Mouse (Mus musculus) CH12.LX (cell line): ENCODE measurements around the gene Scmh1. TPM values are rescaled to one million over a fixed set of nuclear protein-coding genes. Genes with fewer than 3 reads are reported as not detected.
A peak's percentile ranks its signal among the peaks of the same experiment; 100 is the strongest.

Experiments
- DNase-seq: peaks from one replicate; pipeline ENCODE4 v3.0.0-alpha.2; 2013; ENCODE audit errors: extremely low read depth
- H3K27ac ChIP-seq: 2 replicates; pipeline ENCODE4 v1.5.1; 2012; ENCODE audit warnings: low read depth, mild to moderate bottlenecking, control low read depth, moderate library complexity; ENCODE audit not compliant: insufficient read depth
- H3K27me3 ChIP-seq: replicated peaks from 2 replicates; pipeline ENCODE3; 2012; ENCODE audit warnings: inconsistent platforms
- H3K36me3 ChIP-seq, 2 experiments: replicated peaks in 1 of 2; 2 replicates each; pipeline versions ENCODE3 to v1.6.1; 2012; ENCODE audit warnings: inconsistent platforms in 1 of 2, low read length in 1 of 2, mild to moderate bottlenecking in 1 of 2, mixed read lengths in 1 of 2, moderate library complexity in 1 of 2; ENCODE audit not compliant: control insufficient read depth in 1 of 2, insufficient read depth in 1 of 2
- H3K4me1 ChIP-seq, 2 experiments: 2 replicates each; pipeline ENCODE4 v1.6.1; 2012; ENCODE audit warnings: inconsistent platforms in 1 of 2, moderate library complexity in 1 of 2; ENCODE audit not compliant: insufficient read depth in 2 of 2, control insufficient read depth in 1 of 2
- H3K4me2 ChIP-seq: 2 replicates; pipeline ENCODE4 v1.6.1; 2012; ENCODE audit warnings: low read depth, mild to moderate bottlenecking, control low read depth; ENCODE audit not compliant: poor library complexity, insufficient read depth, severe bottlenecking
- H3K4me3 ChIP-seq, 3 experiments: fragments of 150-350 bp in 1 of 3; sonication (generic) in 1 of 3; replicated peaks in 1 of 3; 2 replicates each; pipeline versions ENCODE3 to v1.5.1; 2011 to 2012; ENCODE audit warnings: low read depth in 2 of 3, low read length in 2 of 3, mild to moderate bottlenecking in 2 of 3, moderate library complexity in 2 of 3, control low read depth in 1 of 3, improper control_type of control experiment in 1 of 3, inconsistent platforms in 1 of 3, mixed read lengths in 1 of 3; ENCODE audit not compliant: poor library complexity in 1 of 3
- H3K79me2 ChIP-seq: replicated peaks from 2 replicates; pipeline ENCODE4 v1.6.1; 2012; ENCODE audit warnings: mild to moderate bottlenecking, moderate library complexity; ENCODE audit not compliant: control insufficient read depth, poor library complexity, insufficient read depth, severe bottlenecking; ENCODE audit errors: extremely low read depth
- H3K9ac ChIP-seq: 2 replicates; pipeline ENCODE4 v1.6.1; 2012; ENCODE audit warnings: low read depth, mild to moderate bottlenecking, control low read depth, moderate library complexity; ENCODE audit not compliant: insufficient read depth
- H3K9me3 ChIP-seq: replicated peaks from 2 replicates; pipeline ENCODE3; 2012; ENCODE audit warnings: low read length, inconsistent platforms, mixed read lengths
- CHD1 ChIP-seq: IDR thresholded peaks from 2 replicates; pipeline ENCODE4 v1.6.1; 2012; ENCODE audit warnings: low read depth, low read length, improper control_type of control experiment, inconsistent platforms
- CHD2 ChIP-seq: IDR thresholded peaks from 2 replicates; pipeline ENCODE4 v1.6.1; 2011; ENCODE audit warnings: low read length, improper control_type of control experiment
- CTCF ChIP-seq, 2 experiments: IDR thresholded peaks in 1 of 2; conservative IDR thresholded peaks in 1 of 2; 2 replicates each; pipeline ENCODE4 v1.5.1; 2011 to 2012; ENCODE audit warnings: low read depth in 2 of 2, low read length in 2 of 2, improper control_type of control experiment in 1 of 2, inconsistent platforms in 1 of 2, mild to moderate bottlenecking in 1 of 2, moderate library complexity in 1 of 2
- EP300 ChIP-seq: IDR thresholded peaks from 2 replicates; pipeline ENCODE4 v1.6.1; 2011; ENCODE audit warnings: low read length, improper control_type of control experiment
- GABPA ChIP-seq: IDR thresholded peaks from 2 replicates; pipeline ENCODE4 v1.6.1; 2012; ENCODE audit warnings: low read depth, low read length, improper control_type of control experiment, inconsistent platforms; ENCODE audit not compliant: insufficient replicate concordance
- IRF4 ChIP-seq: IDR thresholded peaks from 2 replicates; pipeline ENCODE4 v1.6.1; 2014; ENCODE audit warnings: low read depth, mild to moderate bottlenecking, inconsistent platforms, low read length, improper control_type of control experiment
- MAFK ChIP-seq: IDR thresholded peaks from 2 replicates; pipeline ENCODE4 v1.6.1; 2011; ENCODE audit warnings: low read length, improper control_type of control experiment; ENCODE audit not compliant: insufficient replicate concordance
- MAX ChIP-seq: IDR thresholded peaks from 2 replicates; pipeline ENCODE4 v1.6.1; 2011; ENCODE audit warnings: low read length, improper control_type of control experiment
- MYC ChIP-seq: IDR thresholded peaks from 2 replicates; pipeline ENCODE4 v1.6.1; 2011; ENCODE audit warnings: low read depth, mild to moderate bottlenecking, improper control_type of control experiment, low read length
- PAX5 ChIP-seq: IDR thresholded peaks from 2 replicates; pipeline ENCODE4 v1.6.1; 2012; ENCODE audit warnings: low read length, inconsistent platforms, mixed read lengths
- SIN3A ChIP-seq: IDR thresholded peaks from 2 replicates; pipeline ENCODE4 v1.6.1; 2012; ENCODE audit warnings: low read length, improper control_type of control experiment, inconsistent platforms
- SMC3 ChIP-seq: IDR thresholded peaks from 2 replicates; pipeline ENCODE4 v1.6.1; 2011; ENCODE audit warnings: low read depth, low read length, improper control_type of control experiment
- TBP ChIP-seq: conservative IDR thresholded peaks from 2 replicates; pipeline ENCODE4 v1.6.1; 2011; ENCODE audit warnings: low read depth, low read length, improper control_type of control experiment
- ZC3H11A ChIP-seq: IDR thresholded peaks from 2 replicates; pipeline ENCODE4 v1.6.1; 2012; ENCODE audit warnings: low read depth, mild to moderate bottlenecking, inconsistent platforms, low read length, improper control_type of control experiment
- ZKSCAN1 ChIP-seq: IDR thresholded peaks from 2 replicates; pipeline ENCODE4 v1.6.1; 2012; ENCODE audit warnings: low read depth, inconsistent platforms, low read length, improper control_type of control experiment, borderline replicate concordance
- ZMIZ1 ChIP-seq: IDR thresholded peaks from 2 replicates; pipeline ENCODE4 v1.6.1; 2012; ENCODE audit warnings: low read depth, mild to moderate bottlenecking, inconsistent platforms, low read length, improper control_type of control experiment
- dilution Hi-C: fragments of 300-500 bp; cut with MboI; formaldehyde crosslinking; loops from 2 replicates; pipeline ENCODE4 v1.14.3; 2020; ENCODE audit warnings: low sequenced_read_pairs; ENCODE audit not compliant: extremely low pct_unique_long_range_greater_than_20kb, extremely low pct_ligation_motif_present
- in situ Hi-C: fragments of 300-500 bp; cut with MboI; formaldehyde crosslinking; loops from 3 replicates; pipeline ENCODE4 v1.14.3; 2019; ENCODE audit warnings: low sequenced_read_pairs, low pct_ligation_motif_present, low pct_unique_long_range_greater_than_20kb, mixed read lengths
- polyA plus RNA-seq: library from polyadenylated mRNA; unstranded; fragments of >175 nt; gene quantifications from 2 replicates; pipeline ENCODE4 v1.2.1, GENCODE M21; 2012; ENCODE audit warnings: low read depth; ENCODE audit not compliant: insufficient read length
- total RNA-seq, 2 experiments: library from RNA; depleted of rRNA; stranded (reverse); fragments of 300-350 nt in 1 of 2; fragments of >200 nt in 1 of 2; gene quantifications; 2 replicates each; pipeline ENCODE4 v1.2.3; 2012 to 2014

Gene Scmh1
- total and polyA plus RNA-seq, 3 experiments = 3.2 to 24.0 (median 3.5) TPM

DNA sequence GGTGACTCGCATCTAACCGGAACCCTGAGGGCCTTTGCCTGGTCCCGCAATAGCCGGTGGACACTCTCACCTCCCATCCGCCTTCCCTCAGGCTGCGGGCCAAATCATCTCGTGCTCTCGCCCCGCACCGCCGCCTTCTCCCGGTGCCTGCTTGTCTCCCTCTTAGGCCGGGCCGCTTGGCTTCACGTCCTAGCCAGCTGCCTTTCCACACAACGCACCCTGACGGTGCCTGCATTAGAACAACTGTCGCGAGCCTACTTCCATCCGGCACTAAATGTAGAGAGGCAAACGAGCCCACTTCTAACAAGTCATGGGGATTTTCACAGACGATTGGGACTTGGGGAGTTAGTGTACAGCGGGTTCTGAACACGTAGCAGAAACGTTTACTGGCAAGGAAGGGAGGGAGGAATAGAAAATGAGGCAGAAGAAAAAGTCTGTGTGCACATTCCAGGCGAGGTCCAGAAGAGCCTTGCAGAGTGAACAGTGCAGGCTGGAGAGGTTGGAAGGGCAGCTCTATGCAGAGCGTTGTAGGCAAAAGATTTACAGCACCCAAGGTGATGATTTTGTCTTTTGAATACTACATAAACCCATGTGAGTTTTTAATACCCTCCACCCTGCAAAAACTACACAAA is 165.5 kb downstream of the Scmh1 start:
- in situ Hi-C loops = no loop called here
- H3K4me1 ChIP-seq = peaks cover 0 to 36% of the 10 kb centered on the region in 2 experiments; a peak in 2 of 4 replicates

DNA sequence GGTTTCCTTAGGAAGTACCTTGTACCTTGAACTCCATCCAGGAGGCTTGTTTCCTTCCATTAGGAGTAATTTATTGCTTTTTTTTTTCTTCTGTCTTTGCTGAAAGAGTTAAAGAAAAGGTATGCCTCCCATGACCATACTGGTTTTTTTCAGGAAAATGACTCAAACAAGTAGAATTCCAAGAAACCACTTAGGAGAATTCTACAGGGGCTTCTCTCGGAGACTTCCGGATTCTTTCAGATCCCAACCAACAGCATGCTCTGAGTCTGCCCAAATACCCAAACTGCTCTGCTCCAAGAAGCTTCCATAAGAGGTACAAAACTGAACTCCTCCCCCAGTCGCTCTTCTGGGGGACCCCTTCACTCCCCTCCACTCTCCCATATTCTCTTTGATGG is 166.0 kb downstream of the Scmh1 start:
- Histone ChIP-seq H3K79me2 (peaks cover 30% of the 10 kb centered on the region), H3K9ac (no peak overlapping the region; the same call in 1 of the 2 replicates), H3K27ac (no peak overlapping the region), H3K4me3 (no peak overlapping the region), H3K27me3 (peaks cover 7% of the 10 kb centered on the region), H3K4me2 (no peak overlapping the region), H3K36me3 (peaks cover 0 to 5% of the 10 kb centered on the region in 2 experiments), H3K9me3 (no peaks in the 10 kb centered on the region), H3K4me1 (peaks cover 0 to 31% of the 10 kb centered on the region in 2 experiments; a peak in 2 of 4 replicates)
- TF ChIP-seq CTCF (conservative IDR thresholded peaks at IDR 0.05 in 1 of 2, IDR thresholded peaks at IDR 0.05 in 1 of 2; ENCODE audit: low read depth in 2 of 2, low read length in 2 of 2) (no peak), CHD2 (no peak), ZKSCAN1 (no peak), MAX (no peak), PAX5 (no peak)
- no peak for DNase-seq
- in situ Hi-C loops = no loop called here
- dilution Hi-C loops = no loop called here

More for the DNA sequence above, 165.5 kb downstream of the Scmh1 start:
- DNase-seq = no peak
- Histone ChIP-seq H3K9me3 (no peaks in the 10 kb centered on the region), H3K27me3 (peaks cover 7% of the 10 kb centered on the region), H3K9ac (peak overlapping the region; percentile 95), H3K27ac (no peak overlapping the region), H3K79me2 (peaks cover 30% of the 10 kb centered on the region), H3K36me3 (peaks cover 0 to 8% of the 10 kb centered on the region in 2 experiments), H3K4me3 (peak overlapping the region; percentile 77 to 82 (median 81)), H3K4me2 (peak overlapping the region; percentile 90)
- TF ChIP-seq TBP = no peak
- TF ChIP-seq GABPA = no peak
- no peak; the same call in 1 of the 2 replicates for TF ChIP-seq CHD1
- TF ChIP-seq IRF4 = no peak
- TF ChIP-seq ZC3H11A = no peak
- TF ChIP-seq MAFK = no peak
- no peak for TF ChIP-seq SIN3A
- TF ChIP-seq MYC = no peak
- TF ChIP-seq ZMIZ1 = no peak
- TF ChIP-seq SMC3 = no peak
- no peak for TF ChIP-seq EP300
- dilution Hi-C loops = no loop called here
